Mouse (Mus musculus): ENCODE data around the gene Ppp1r12c. TPM values are rescaled to one million over a fixed set of nuclear protein-coding genes. Genes with fewer than 3 reads are reported as not detected.

Gene Ppp1r12c
- 31.0 and 33.0 TPM in 2 replicates for polyA plus RNA-seq (2012; rRNA removed)

GRCm38 (mm10) chr7:4501558-4502397 lies at the start of gene Ppp1r12c:
Ppp1r12c (minus strand) TSS chr7:4501680.
- H3K4me3 ChIP-seq (ENCODE audit: insufficient read depth, low read depth, low read length): peak within 1 kb of the TSS; percentile 91
- no peak for TF ChIP-seq POLR2A (IDR thresholded peaks at IDR 0.05; ENCODE audit: low read depth, low read length)
- TF ChIP-seq CTCF (conservative IDR thresholded peaks at IDR 0.05; ENCODE audit: insufficient read depth, insufficient read length, low read depth, low read length): no peak
- H3K27ac ChIP-seq (ENCODE audit: insufficient read depth, low read depth, low read length): peak within 1 kb of the TSS; percentile 93
- H3K36me3 ChIP-seq (ENCODE audit: control insufficient read depth, insufficient read depth, low read length): no peaks in the 10 kb centered on the region
- peaks cover 13% of the 10 kb centered on the region; the same call in 1 of the 2 replicates for H3K4me1 ChIP-seq (ENCODE audit: control insufficient read depth, insufficient read depth, low read length)
- H3K27me3 ChIP-seq (replicated peaks; ENCODE audit: control insufficient read depth, insufficient read depth, low read length): no peaks in the 10 kb centered on the region
- 1% methylated on average over 62 of the region's 62 CpGs for WGBS
- DNase-seq: peak; percentile 96

GRCm38 (mm10) chr7:4547221-4547641 lies 45.8 kb upstream of the Ppp1r12c start, which contains the start of gene Syt5:
Syt5 (minus strand) TSS chr7:4547541.
- H3K36me3 ChIP-seq (ENCODE audit: control insufficient read depth, insufficient read depth, low read length): no peaks in the 10 kb centered on the region
- 13% methylated on average over 33 of the region's 33 CpGs for WGBS
- no peaks in the 10 kb centered on the region for H3K27me3 ChIP-seq (replicated peaks; ENCODE audit: control insufficient read depth, insufficient read depth, low read length)
- no peak for DNase-seq
- H3K27ac ChIP-seq (ENCODE audit: insufficient read depth, low read depth, low read length): no peak within 1 kb of the TSS
- H3K4me3 ChIP-seq (ENCODE audit: insufficient read depth, low read depth, low read length): no peak within 1 kb of the TSS
- TF ChIP-seq CTCF (conservative IDR thresholded peaks at IDR 0.05; ENCODE audit: insufficient read depth, insufficient read length, low read depth, low read length): no peak
- TF ChIP-seq POLR2A (IDR thresholded peaks at IDR 0.05; ENCODE audit: low read depth, low read length): no peak
- no peaks in the 10 kb centered on the region for H3K4me1 ChIP-seq (ENCODE audit: control insufficient read depth, insufficient read depth, low read length)

- peak; percentile 45 for DNase-seq
- H3K27me3 ChIP-seq (replicated peaks; ENCODE audit: control insufficient read depth, insufficient read depth, low read length): no peaks in the 10 kb centered on the region
- no peak overlapping the region for H3K4me3 ChIP-seq (ENCODE audit: insufficient read depth, low read depth, low read length)
- no peak for TF ChIP-seq CTCF (conservative IDR thresholded peaks at IDR 0.05; ENCODE audit: insufficient read depth, insufficient read length, low read depth, low read length)
- TF ChIP-seq POLR2A (IDR thresholded peaks at IDR 0.05; ENCODE audit: low read depth, low read length): no peak
- 3% methylated on average over 26 of the region's 26 CpGs for WGBS
- no peaks in the 10 kb centered on the region for H3K4me1 ChIP-seq (ENCODE audit: control insufficient read depth, insufficient read depth, low read length)
- no peak overlapping the region for H3K27ac ChIP-seq (ENCODE audit: insufficient read depth, low read depth, low read length)
- H3K36me3 ChIP-seq (ENCODE audit: control insufficient read depth, insufficient read depth, low read length): no peaks in the 10 kb centered on the region
These were observed 45.2 kb upstream of the Ppp1r12c start for GRCm38 (mm10) chr7:4546591-4547131.

DNA sequence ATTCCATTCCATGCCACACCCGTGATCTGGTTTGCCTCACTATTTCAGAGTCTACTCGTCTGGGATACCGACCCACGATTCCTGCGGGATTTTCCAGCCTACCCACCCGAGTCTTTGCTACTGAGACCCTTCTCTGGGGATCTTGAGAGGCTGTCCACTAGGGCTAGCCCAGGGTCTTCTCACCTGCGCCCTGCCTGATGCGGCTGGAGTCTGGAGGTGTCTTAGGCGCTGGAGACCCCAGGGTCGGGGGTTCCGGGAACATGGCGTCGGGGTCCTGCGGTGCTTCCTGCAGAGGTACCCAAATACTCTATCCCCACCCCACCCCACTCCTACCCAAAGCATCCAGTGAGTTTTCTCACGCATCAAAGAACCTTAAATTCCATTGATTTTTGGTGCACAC lies 44.6 kb upstream of the Ppp1r12c start:
- Histone ChIP-seq H3K36me3 (ENCODE audit: control insufficient read depth, insufficient read depth, low read length) (no peaks in the 10 kb centered on the region), H3K4me3 (ENCODE audit: insufficient read depth, low read depth, low read length) (no peak overlapping the region), H3K4me1 (ENCODE audit: control insufficient read depth, insufficient read depth, low read length) (no peaks in the 10 kb centered on the region), H3K27ac (ENCODE audit: insufficient read depth, low read depth, low read length) (no peak overlapping the region), H3K27me3 (replicated peaks; ENCODE audit: control insufficient read depth, insufficient read depth, low read length) (no peaks in the 10 kb centered on the region)
- no peak for TF ChIP-seq CTCF (conservative IDR thresholded peaks at IDR 0.05; ENCODE audit: insufficient read depth, insufficient read length, low read depth, low read length)
- no peak for TF ChIP-seq POLR2A (IDR thresholded peaks at IDR 0.05; ENCODE audit: low read depth, low read length)
- DNase-seq: no peak
- WGBS: 83% methylated on average over 15 of the region's 15 CpGs

- no peak for TF ChIP-seq POLR2A (IDR thresholded peaks at IDR 0.05; ENCODE audit: low read depth, low read length)
- TF ChIP-seq CTCF (conservative IDR thresholded peaks at IDR 0.05; ENCODE audit: insufficient read depth, insufficient read length, low read depth, low read length): no peak
- Histone ChIP-seq H3K4me3 (ENCODE audit: insufficient read depth, low read depth, low read length) (no peak overlapping the region), H3K4me1 (ENCODE audit: control insufficient read depth, insufficient read depth, low read length) (no peaks in the 10 kb centered on the region), H3K27ac (ENCODE audit: insufficient read depth, low read depth, low read length) (no peak overlapping the region), H3K36me3 (ENCODE audit: control insufficient read depth, insufficient read depth, low read length) (no peaks in the 10 kb centered on the region), H3K27me3 (replicated peaks; ENCODE audit: control insufficient read depth, insufficient read depth, low read length) (no peaks in the 10 kb centered on the region)
- 53% methylated on average over 17 of the region's 17 CpGs for WGBS
- DNase-seq: peak; percentile 8
These were observed 40.5 kb upstream of the Ppp1r12c start for GRCm38 (mm10) chr7:4542013-4542412.

DNA sequence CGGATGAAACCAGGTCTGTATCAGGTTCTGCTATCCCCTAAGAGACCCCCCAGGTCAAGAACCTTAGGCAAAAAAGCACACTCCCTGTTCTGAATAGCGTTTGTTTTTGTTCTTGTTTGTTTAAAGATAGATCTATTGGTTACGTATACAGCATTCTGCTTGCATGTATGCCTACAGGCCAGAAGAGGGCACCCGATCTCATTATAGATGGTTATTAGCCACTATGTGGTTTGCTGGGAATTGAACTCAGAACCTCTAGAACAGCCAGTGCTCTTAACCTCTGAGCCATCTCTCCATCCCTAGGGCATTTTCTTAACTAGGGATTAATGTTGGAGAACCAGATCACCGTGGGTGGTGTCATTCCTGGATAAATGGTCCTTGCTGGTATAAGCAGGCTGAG lies 39.9 kb upstream of the Ppp1r12c start:
- TF ChIP-seq POLR2A (IDR thresholded peaks at IDR 0.05; ENCODE audit: low read depth, low read length): no peak
- TF ChIP-seq CTCF (conservative IDR thresholded peaks at IDR 0.05; ENCODE audit: insufficient read depth, insufficient read length, low read depth, low read length): no peak
- Histone ChIP-seq H3K4me3 (ENCODE audit: insufficient read depth, low read depth, low read length) (no peak overlapping the region), H3K36me3 (ENCODE audit: control insufficient read depth, insufficient read depth, low read length) (no peaks in the 10 kb centered on the region), H3K4me1 (ENCODE audit: control insufficient read depth, insufficient read depth, low read length) (no peaks in the 10 kb centered on the region), H3K27me3 (replicated peaks; ENCODE audit: control insufficient read depth, insufficient read depth, low read length) (no peaks in the 10 kb centered on the region), H3K27ac (ENCODE audit: insufficient read depth, low read depth, low read length) (no peak overlapping the region)
- DNase-seq: no peak
- WGBS: 63% methylated on average over 5 of the region's 5 CpGs

- 82% methylated on average over 2 of the region's 2 CpGs for WGBS
- no peak for TF ChIP-seq POLR2A (IDR thresholded peaks at IDR 0.05; ENCODE audit: low read depth, low read length)
- TF ChIP-seq CTCF (conservative IDR thresholded peaks at IDR 0.05; ENCODE audit: insufficient read depth, insufficient read length, low read depth, low read length): no peak
These were observed 37.5 kb upstream of the Ppp1r12c start for GRCm38 (mm10) chr7:4539019-4539418.

More at GRCm38 (mm10) chr7:4539019-4539418, 37.5 kb upstream of the Ppp1r12c start:
- Histone ChIP-seq H3K4me3 (ENCODE audit: insufficient read depth, low read depth, low read length) (no peak overlapping the region), H3K4me1 (ENCODE audit: control insufficient read depth, insufficient read depth, low read length) (no peaks in the 10 kb centered on the region), H3K27ac (ENCODE audit: insufficient read depth, low read depth, low read length) (no peak overlapping the region), H3K27me3 (replicated peaks; ENCODE audit: control insufficient read depth, insufficient read depth, low read length) (no peaks in the 10 kb centered on the region), H3K36me3 (ENCODE audit: control insufficient read depth, insufficient read depth, low read length) (no peaks in the 10 kb centered on the region)
- no peak for DNase-seq

All from kidney, adult 2 months (tissue).